Mouse (Mus musculus): ENCODE measurements around the gene Fam204a. TPM values are rescaled to one million over a fixed set of nuclear protein-coding genes. Genes with fewer than 3 reads are reported as not detected.

Gene Fam204a
- polyA plus RNA-seq, 1 experiment from 2014 or later, result 48.8 TPM

DNA sequence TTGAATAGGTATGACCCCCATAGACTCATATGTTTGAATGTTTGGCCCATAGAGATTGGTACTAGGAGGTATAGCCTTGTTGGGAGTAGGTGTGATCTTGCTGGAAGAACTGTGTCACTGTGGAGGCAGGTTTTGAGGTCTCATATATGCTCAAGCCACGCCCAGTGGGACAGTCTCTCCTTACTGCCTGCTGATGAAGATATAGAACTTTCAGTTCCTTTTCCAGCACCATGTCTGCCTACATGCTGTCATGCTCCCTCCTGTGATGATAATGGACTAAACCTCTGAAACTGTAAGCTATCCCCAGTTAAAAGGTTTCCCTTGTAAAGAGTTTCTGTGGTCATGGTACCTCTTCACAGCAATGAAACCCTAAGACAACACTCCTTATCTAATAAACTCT, 44.3 kb downstream of the Fam204a start:
- Histone ChIP-seq H3K4me1 (replicated peaks; ENCODE audit: control insufficient read depth, insufficient read depth, low read length) (no peaks in the 10 kb centered on the region), H3K27ac (ENCODE audit: low read length) (no peak overlapping the region), H3K9ac (ENCODE audit: low read length) (no peak overlapping the region), H3K4me3 (ENCODE audit: low read length) (no peak overlapping the region), H3K9me3 (ENCODE audit: control insufficient read depth, low read length) (no peaks in the 10 kb centered on the region), H3K27me3 (ENCODE audit: control insufficient read depth, insufficient read depth, low read depth, low read length) (no peaks in the 10 kb centered on the region), H3K4me2 (ENCODE audit: low read depth, low read length) (no peak overlapping the region), H3K36me3 (ENCODE audit: control insufficient read depth, insufficient read depth, low read length) (no peaks in the 10 kb centered on the region)
- ATAC-seq (ENCODE audit: low read depth), result no peak
- 95% methylated on average over 1 of the region's 1 CpGs for WGBS

GRCm38 (mm10) chr19:60178771-60179563, 47.5 kb downstream of the Fam204a start:
- ATAC-seq (ENCODE audit: low read depth), result no peak
- H3K9me3 ChIP-seq (ENCODE audit: control insufficient read depth, low read length), result no peaks in the 10 kb centered on the region
- no peaks in the 10 kb centered on the region for H3K36me3 ChIP-seq (ENCODE audit: control insufficient read depth, insufficient read depth, low read length)
- H3K4me2 ChIP-seq (ENCODE audit: low read depth, low read length), result no peak overlapping the region
- no peaks in the 10 kb centered on the region for H3K4me1 ChIP-seq (replicated peaks; ENCODE audit: control insufficient read depth, insufficient read depth, low read length)
- 71% methylated on average over 8 of the region's 8 CpGs for WGBS
- no peak overlapping the region for H3K27ac ChIP-seq (ENCODE audit: low read length)
- H3K4me3 ChIP-seq (ENCODE audit: low read length), result no peak overlapping the region
- no peak overlapping the region for H3K9ac ChIP-seq (ENCODE audit: low read length)
- no peaks in the 10 kb centered on the region for H3K27me3 ChIP-seq (ENCODE audit: control insufficient read depth, insufficient read depth, low read depth, low read length)

GRCm38 (mm10) chr19:60165417-60165816, 61.1 kb downstream of the Fam204a start:
- no peaks in the 10 kb centered on the region for H3K4me1 ChIP-seq (replicated peaks; ENCODE audit: control insufficient read depth, insufficient read depth, low read length)
- no peak overlapping the region for H3K9ac ChIP-seq (ENCODE audit: low read length)
- no peaks in the 10 kb centered on the region for H3K36me3 ChIP-seq (ENCODE audit: control insufficient read depth, insufficient read depth, low read length)
- 40% methylated on average over 2 of the region's 2 CpGs for WGBS
- H3K27ac ChIP-seq (ENCODE audit: low read length), result no peak overlapping the region
- peaks cover 2% of the 10 kb centered on the region; the same call in 1 of the 2 replicates for H3K27me3 ChIP-seq (ENCODE audit: control insufficient read depth, insufficient read depth, low read depth, low read length)
- ATAC-seq (ENCODE audit: low read depth), result no peak
- no peaks in the 10 kb centered on the region for H3K9me3 ChIP-seq (ENCODE audit: control insufficient read depth, low read length)
- no peak overlapping the region for H3K4me2 ChIP-seq (ENCODE audit: low read depth, low read length)
- no peak overlapping the region for H3K4me3 ChIP-seq (ENCODE audit: low read length)

GRCm38 (mm10) chr19:60160611-60161274, 65.8 kb downstream of the Fam204a start:
- Histone ChIP-seq H3K27me3 (ENCODE audit: control insufficient read depth, insufficient read depth, low read depth, low read length) (peaks cover 2% of the 10 kb centered on the region; the same call in 1 of the 2 replicates), H3K4me2 (ENCODE audit: low read depth, low read length) (0 out of 2 replicates have a peak overlapping the region, but pooled peaks have one; percentile 20), H3K36me3 (ENCODE audit: control insufficient read depth, insufficient read depth, low read length) (no peaks in the 10 kb centered on the region), H3K4me1 (replicated peaks; ENCODE audit: control insufficient read depth, insufficient read depth, low read length) (no peaks in the 10 kb centered on the region), H3K27ac (ENCODE audit: low read length) (no peak overlapping the region), H3K9ac (ENCODE audit: low read length) (no peak overlapping the region), H3K9me3 (ENCODE audit: control insufficient read depth, low read length) (no peaks in the 10 kb centered on the region), H3K4me3 (ENCODE audit: low read length) (no peak overlapping the region; the same call in 1 of the 2 replicates)
- 14% methylated on average over 20 of the region's 20 CpGs for WGBS
- no peak for ATAC-seq (ENCODE audit: low read depth)

GRCm38 (mm10) chr19:60159827-60160226, 66.7 kb downstream of the Fam204a start:
- no peak for ATAC-seq (ENCODE audit: low read depth)
- 23% methylated on average over 6 of the region's 6 CpGs for WGBS
- Histone ChIP-seq H3K9me3 (ENCODE audit: control insufficient read depth, low read length) (no peaks in the 10 kb centered on the region), H3K4me3 (ENCODE audit: low read length) (no peak overlapping the region), H3K36me3 (ENCODE audit: control insufficient read depth, insufficient read depth, low read length) (no peaks in the 10 kb centered on the region), H3K4me2 (ENCODE audit: low read depth, low read length) (no peak overlapping the region), H3K9ac (ENCODE audit: low read length) (no peak overlapping the region), H3K4me1 (replicated peaks; ENCODE audit: control insufficient read depth, insufficient read depth, low read length) (no peaks in the 10 kb centered on the region), H3K27me3 (ENCODE audit: control insufficient read depth, insufficient read depth, low read depth, low read length) (peaks cover 2% of the 10 kb centered on the region; the same call in 1 of the 2 replicates), H3K27ac (ENCODE audit: low read length) (no peak overlapping the region)

DNA sequence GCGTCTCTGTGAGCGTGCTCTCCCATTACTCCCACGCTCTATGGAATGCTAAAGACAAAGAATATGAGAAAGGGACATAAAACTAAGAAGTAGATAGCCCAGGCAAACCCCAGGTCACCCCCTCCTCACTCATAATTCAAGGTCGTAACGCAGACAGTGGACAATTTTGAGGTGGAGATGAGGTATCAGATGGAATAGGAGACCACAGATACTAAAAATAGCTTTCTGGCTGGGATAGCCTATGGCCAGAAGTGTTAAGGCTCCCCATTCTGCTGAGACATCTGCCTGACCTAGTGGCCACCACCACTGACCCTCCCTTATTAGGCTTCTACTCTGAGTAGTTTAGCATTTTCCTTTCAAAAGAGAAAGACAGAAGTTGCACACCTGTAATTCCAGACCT, 71.2 kb downstream of the Fam204a start:
- Histone ChIP-seq H3K27ac (ENCODE audit: low read length) (no peak overlapping the region), H3K27me3 (ENCODE audit: control insufficient read depth, insufficient read depth, low read depth, low read length) (no peaks in the 10 kb centered on the region), H3K9ac (ENCODE audit: low read length) (no peak overlapping the region), H3K9me3 (ENCODE audit: control insufficient read depth, low read length) (no peaks in the 10 kb centered on the region), H3K4me3 (ENCODE audit: low read length) (no peak overlapping the region), H3K4me2 (ENCODE audit: low read depth, low read length) (no peak overlapping the region), H3K36me3 (ENCODE audit: control insufficient read depth, insufficient read depth, low read length) (no peaks in the 10 kb centered on the region), H3K4me1 (replicated peaks; ENCODE audit: control insufficient read depth, insufficient read depth, low read length) (no peaks in the 10 kb centered on the region)
- WGBS, result 81% methylated on average over 5 of the region's 5 CpGs
- no peak for ATAC-seq (ENCODE audit: low read depth)

DNA sequence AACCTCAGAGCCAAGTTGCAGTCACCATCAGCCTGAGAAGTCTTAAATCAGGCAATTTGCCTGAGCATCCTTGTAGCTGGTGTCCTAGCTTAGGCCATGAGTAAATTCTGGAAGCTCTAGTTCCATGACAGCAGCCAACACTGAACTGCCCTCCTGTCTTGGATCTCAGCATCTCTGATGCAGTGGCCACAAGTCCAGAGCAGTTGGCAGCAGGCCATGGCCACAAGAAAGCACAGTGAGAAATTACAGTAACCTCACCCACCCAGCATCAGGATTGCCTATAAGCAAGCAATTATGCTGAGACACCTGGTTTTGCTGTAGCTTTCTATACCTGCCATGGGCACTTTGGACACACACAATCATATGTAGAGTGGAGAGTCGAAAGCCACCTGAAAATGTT, 73.4 kb downstream of the Fam204a start:
- 79% methylated on average over 1 of the region's 1 CpGs for WGBS
- Histone ChIP-seq H3K9ac (ENCODE audit: low read length) (no peak overlapping the region), H3K27me3 (ENCODE audit: control insufficient read depth, insufficient read depth, low read depth, low read length) (peaks cover 2% of the 10 kb centered on the region; the same call in 1 of the 2 replicates), H3K9me3 (ENCODE audit: control insufficient read depth, low read length) (no peaks in the 10 kb centered on the region), H3K4me3 (ENCODE audit: low read length) (no peak overlapping the region), H3K4me1 (replicated peaks; ENCODE audit: control insufficient read depth, insufficient read depth, low read length) (no peaks in the 10 kb centered on the region), H3K36me3 (ENCODE audit: control insufficient read depth, insufficient read depth, low read length) (no peaks in the 10 kb centered on the region), H3K4me2 (ENCODE audit: low read depth, low read length) (no peak overlapping the region), H3K27ac (ENCODE audit: low read length) (no peak overlapping the region)
- ATAC-seq (ENCODE audit: low read depth), result no peak

GRCm38 (mm10) chr19:60150056-60150455, 76.4 kb downstream of the Fam204a start:
- no peak overlapping the region for H3K4me3 ChIP-seq (ENCODE audit: low read length)
- H3K4me1 ChIP-seq (replicated peaks; ENCODE audit: control insufficient read depth, insufficient read depth, low read length), result no peaks in the 10 kb centered on the region
- no peak for ATAC-seq (ENCODE audit: low read depth)
- no peak overlapping the region for H3K27ac ChIP-seq (ENCODE audit: low read length)
- no peaks in the 10 kb centered on the region for H3K36me3 ChIP-seq (ENCODE audit: control insufficient read depth, insufficient read depth, low read length)
- no peaks in the 10 kb centered on the region for H3K9me3 ChIP-seq (ENCODE audit: control insufficient read depth, low read length)
- H3K27me3 ChIP-seq (ENCODE audit: control insufficient read depth, insufficient read depth, low read depth, low read length), result peaks cover 23% of the 10 kb centered on the region
- H3K4me2 ChIP-seq (ENCODE audit: low read depth, low read length), result no peak overlapping the region
- WGBS, result 77% methylated on average over 3 of the region's 3 CpGs
- H3K9ac ChIP-seq (ENCODE audit: low read length), result no peak overlapping the region

GRCm38 (mm10) chr19:60149078-60149960, 77.2 kb downstream of the Fam204a start:
- Histone ChIP-seq H3K9ac (ENCODE audit: low read length) (no peak overlapping the region), H3K4me1 (replicated peaks; ENCODE audit: control insufficient read depth, insufficient read depth, low read length) (no peaks in the 10 kb centered on the region), H3K4me3 (ENCODE audit: low read length) (no peak overlapping the region), H3K9me3 (ENCODE audit: control insufficient read depth, low read length) (no peaks in the 10 kb centered on the region), H3K27me3 (ENCODE audit: control insufficient read depth, insufficient read depth, low read depth, low read length) (peaks cover 27% of the 10 kb centered on the region), H3K36me3 (ENCODE audit: control insufficient read depth, insufficient read depth, low read length) (no peaks in the 10 kb centered on the region), H3K4me2 (ENCODE audit: low read depth, low read length) (no peak overlapping the region), H3K27ac (ENCODE audit: low read length) (no peak overlapping the region)
- no peak for ATAC-seq (ENCODE audit: low read depth)
- 20% methylated on average over 13 of the region's 13 CpGs for WGBS

Measured in lung, embryonic 16.5 days (tissue).